Mouse (Mus musculus): ENCODE measurements around the gene Ugt2a1. TPM values are rescaled to one million over a fixed set of nuclear protein-coding genes. Genes with fewer than 3 reads are reported as not detected.
A peak's percentile ranks its signal among the peaks of the same experiment; 100 is the strongest.
"Not testable (repeated sequence)": the region's sequence is repeated elsewhere in the genome, so short reads cannot be mapped to it uniquely, and the experiment has no call there.

Gene Ugt2a1
- total and polyA plus RNA-seq, 3 experiments, result not detected

DNA sequence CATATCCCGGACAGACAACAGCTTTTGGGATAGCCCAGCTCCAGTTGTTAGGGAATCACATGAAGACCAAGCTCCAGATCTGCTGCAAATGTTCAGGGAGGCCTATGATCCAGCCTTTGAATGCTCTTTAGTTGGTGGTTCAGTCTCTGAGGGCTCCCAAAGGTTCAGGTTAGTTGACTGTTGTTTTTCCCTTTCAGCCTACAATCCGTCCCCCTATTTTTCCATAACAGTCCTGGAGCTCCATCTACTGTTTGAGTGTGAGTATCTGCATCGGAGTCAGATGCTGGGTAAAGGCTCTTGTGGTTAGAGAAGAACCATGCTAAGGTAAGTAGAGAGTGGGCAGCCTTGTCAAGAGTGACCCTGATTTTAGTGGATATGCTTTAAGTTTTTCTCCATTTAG, 54.4 kb downstream of the Ugt2a1 start:
- TF ChIP-seq POLR2A (IDR thresholded peaks at IDR 0.05; ENCODE audit: low read depth, low read length) (no peak), HCFC1 (IDR thresholded peaks at IDR 0.05; ENCODE audit: low read depth, low read length) (no peak), CTCF (conservative IDR thresholded peaks at IDR 0.05 in 1 of 2, IDR thresholded peaks at IDR 0.05 in 1 of 2; ENCODE audit: low read depth in 2 of 2, low read length in 2 of 2) (peak in 1 of 2 experiments; percentile 31; a peak in 2 of 4 replicates), UBTF (IDR thresholded peaks at IDR 0.05; ENCODE audit: low read depth, low read length) (no peak), CHD2 (IDR thresholded peaks at IDR 0.05; ENCODE audit: low read length) (no peak), RAD21 (IDR thresholded peaks at IDR 0.05; ENCODE audit: low read depth, low read length) (peak; percentile 33)
- no peak overlapping the region for H3K4me3 ChIP-seq (replicated peaks in 1 of 3; ENCODE audit: low read depth in 2 of 3, low read length in 2 of 3, poor library complexity in 1 of 3)
- DNase-seq (ENCODE audit: extremely low read depth), result peak; percentile 18
- dilution Hi-C loops (cut with MboI; ENCODE audit: extremely low pct_ligation_motif_present, extremely low pct_unique_long_range_greater_than_20kb, low sequenced_read_pairs), result no loop called here
- no peaks in the 10 kb centered on the region for H3K4me1 ChIP-seq (ENCODE audit: control insufficient read depth in 1 of 2, insufficient read depth in 2 of 2)
- in situ Hi-C loops (cut with MboI; ENCODE audit: low pct_ligation_motif_present, low pct_unique_long_range_greater_than_20kb, low sequenced_read_pairs), result no loop called here
- H3K27me3 ChIP-seq (replicated peaks), result no peaks in the 10 kb centered on the region
- H3K27ac ChIP-seq (ENCODE audit: insufficient read depth, low read depth), result no peak overlapping the region
- H3K9ac ChIP-seq (ENCODE audit: insufficient read depth, low read depth), result no peak overlapping the region
- H3K4me2 ChIP-seq (ENCODE audit: insufficient read depth, low read depth, poor library complexity, severe bottlenecking), result no peak overlapping the region
- no peaks in the 10 kb centered on the region for H3K79me2 ChIP-seq (replicated peaks; ENCODE audit: control insufficient read depth, extremely low read depth, insufficient read depth, poor library complexity, severe bottlenecking)
- no peaks in the 10 kb centered on the region for H3K9me3 ChIP-seq (replicated peaks; ENCODE audit: low read length)
- H3K36me3 ChIP-seq (replicated peaks in 1 of 2; ENCODE audit: control insufficient read depth in 1 of 2, insufficient read depth in 1 of 2, low read length in 1 of 2), result no peaks in the 10 kb centered on the region

- Histone ChIP-seq H3K4me1 (ENCODE audit: control insufficient read depth in 1 of 2, insufficient read depth in 2 of 2) (no peaks in the 10 kb centered on the region), H3K9me3 (replicated peaks; ENCODE audit: low read length) (no peaks in the 10 kb centered on the region), H3K4me2 (ENCODE audit: insufficient read depth, low read depth, poor library complexity, severe bottlenecking) (no peak overlapping the region), H3K4me3 (replicated peaks in 1 of 3; ENCODE audit: low read depth in 2 of 3, low read length in 2 of 3, poor library complexity in 1 of 3) (no peak overlapping the region), H3K79me2 (replicated peaks; ENCODE audit: control insufficient read depth, extremely low read depth, insufficient read depth, poor library complexity, severe bottlenecking) (no peaks in the 10 kb centered on the region), H3K36me3 (replicated peaks in 1 of 2; ENCODE audit: control insufficient read depth in 1 of 2, insufficient read depth in 1 of 2, low read length in 1 of 2) (no peaks in the 10 kb centered on the region), H3K9ac (ENCODE audit: insufficient read depth, low read depth) (no peak overlapping the region), H3K27me3 (replicated peaks) (no peaks in the 10 kb centered on the region), H3K27ac (ENCODE audit: insufficient read depth, low read depth) (no peak overlapping the region)
- no peak for DNase-seq (ENCODE audit: extremely low read depth)
- in situ Hi-C loops (cut with MboI; ENCODE audit: low pct_ligation_motif_present, low pct_unique_long_range_greater_than_20kb, low sequenced_read_pairs), result no loop called here
- dilution Hi-C loops (cut with MboI; ENCODE audit: extremely low pct_ligation_motif_present, extremely low pct_unique_long_range_greater_than_20kb, low sequenced_read_pairs), result no loop called here
- no peak for TF ChIP-seq POLR2AphosphoS2 (IDR thresholded peaks at IDR 0.05; ENCODE audit: low read depth, low read length)
Measured at GRCm38 (mm10) chr5:87425676-87426075, 65.0 kb downstream of the Ugt2a1 start.

DNA sequence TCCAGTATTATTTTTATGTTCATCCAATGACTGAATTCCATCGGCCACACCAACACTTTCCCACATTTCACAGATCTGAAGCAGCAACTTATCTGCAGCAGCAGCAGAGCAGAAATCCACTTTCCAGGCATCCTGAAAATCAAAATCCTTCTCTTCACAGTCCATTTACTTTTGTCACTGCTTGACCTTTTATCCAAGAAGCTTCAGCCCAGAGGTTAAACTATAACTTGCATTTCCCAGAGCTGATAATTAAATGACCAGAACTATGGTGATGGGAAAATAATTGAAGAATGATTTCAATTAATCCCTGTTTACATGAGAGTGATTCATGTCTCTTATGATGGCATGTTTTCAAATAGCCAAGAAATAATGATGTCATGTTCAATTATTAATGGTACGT, 66.6 kb downstream of the Ugt2a1 start, which contains the start of gene Ugt2b38:
Ugt2b38 (minus strand) TSS at position 163 of the 400 bp plus-strand sequence.
- DNase-seq (ENCODE audit: extremely low read depth); H3K79me2 ChIP-seq (replicated peaks; ENCODE audit: control insufficient read depth, extremely low read depth, insufficient read depth, poor library complexity, severe bottlenecking); H3K4me3 ChIP-seq (replicated peaks in 1 of 3; ENCODE audit: low read depth in 2 of 3, low read length in 2 of 3, poor library complexity in 1 of 3); H3K27me3 ChIP-seq (replicated peaks); dilution Hi-C loops (cut with MboI; ENCODE audit: extremely low pct_ligation_motif_present, extremely low pct_unique_long_range_greater_than_20kb, low sequenced_read_pairs); H3K9me3 ChIP-seq (replicated peaks; ENCODE audit: low read length); H3K4me1 ChIP-seq (ENCODE audit: control insufficient read depth in 1 of 2, insufficient read depth in 2 of 2); H3K4me2 ChIP-seq (ENCODE audit: insufficient read depth, low read depth, poor library complexity, severe bottlenecking); in situ Hi-C loops (cut with MboI; ENCODE audit: low pct_ligation_motif_present, low pct_unique_long_range_greater_than_20kb, low sequenced_read_pairs); H3K27ac ChIP-seq (ENCODE audit: insufficient read depth, low read depth); H3K36me3 ChIP-seq (replicated peaks in 1 of 2; ENCODE audit: control insufficient read depth in 1 of 2, insufficient read depth in 1 of 2, low read length in 1 of 2); H3K9ac ChIP-seq (ENCODE audit: insufficient read depth, low read depth): not testable (repeated sequence)

Other genes starting within 250 kb of the Ugt2a1 start
- gene Ugt2b37, start 236.1 kb downstream of the Ugt2a1 start, total RNA-seq (2012; rRNA removed), result not detected in 2 replicates
- not detected in 2 replicates for gene Ugt2b37, start 236.1 kb downstream of the Ugt2a1 start, total RNA-seq (2014; rRNA removed)
- not detected in 2 replicates for gene Ugt2b37, start 236.1 kb downstream of the Ugt2a1 start, polyA plus RNA-seq (2012; ENCODE audit: insufficient read length, low read depth)
- gene Ugt2a3, start 153.7 kb downstream of the Ugt2a1 start, total RNA-seq (2012; rRNA removed), result not detected in 2 replicates
- not detected in 2 replicates for gene Ugt2a3, start 153.7 kb downstream of the Ugt2a1 start, total RNA-seq (2014; rRNA removed)
- not detected in 2 replicates for gene Ugt2a3, start 153.7 kb downstream of the Ugt2a1 start, polyA plus RNA-seq (2012; ENCODE audit: insufficient read length, low read depth)
- gene Ugt2b38, start 66.7 kb downstream of the Ugt2a1 start, total RNA-seq (2012; rRNA removed), result not detected in 2 replicates
- gene Ugt2b38, start 66.7 kb downstream of the Ugt2a1 start, total RNA-seq (2014; rRNA removed), result not detected in 2 replicates
- not detected in 2 replicates for gene Ugt2b38, start 66.7 kb downstream of the Ugt2a1 start, polyA plus RNA-seq (2012; ENCODE audit: insufficient read length, low read depth)
- gene Ugt2a2, start 8.6 kb downstream of the Ugt2a1 start, total RNA-seq (2012; rRNA removed), result not detected in 2 replicates
- gene Ugt2a2, start 8.6 kb downstream of the Ugt2a1 start, total RNA-seq (2014; rRNA removed), result not detected in 2 replicates
- not detected in 2 replicates for gene Ugt2a2, start 8.6 kb downstream of the Ugt2a1 start, polyA plus RNA-seq (2012; ENCODE audit: insufficient read length, low read depth)
- gene Gm43638, start 4.1 kb downstream of the Ugt2a1 start, total RNA-seq (2012; rRNA removed), result not detected in 2 replicates
- gene Gm43638, start 4.1 kb downstream of the Ugt2a1 start, total RNA-seq (2014; rRNA removed), result not detected in 2 replicates
- not detected in 2 replicates for gene Gm43638, start 4.1 kb downstream of the Ugt2a1 start, polyA plus RNA-seq (2012; ENCODE audit: insufficient read length, low read depth)
- gene Sult1b1, start 47.3 kb upstream of the Ugt2a1 start, total RNA-seq (2012; rRNA removed), result not detected in 2 replicates
- not detected in 2 replicates for gene Sult1b1, start 47.3 kb upstream of the Ugt2a1 start, total RNA-seq (2014; rRNA removed)
- gene Sult1b1, start 47.3 kb upstream of the Ugt2a1 start, polyA plus RNA-seq (2012; ENCODE audit: insufficient read length, low read depth), result not detected in 2 replicates
- not detected in 2 replicates for gene Sult1d1, start 78.2 kb upstream of the Ugt2a1 start, total RNA-seq (2012; rRNA removed)
- gene Sult1d1, start 78.2 kb upstream of the Ugt2a1 start, total RNA-seq (2014; rRNA removed), result not detected in 2 replicates
- gene Sult1d1, start 78.2 kb upstream of the Ugt2a1 start, polyA plus RNA-seq (2012; ENCODE audit: insufficient read length, low read depth), result not detected in 2 replicates
- gene Sult1e1, start 100.7 kb upstream of the Ugt2a1 start, total RNA-seq (2012; rRNA removed), result not detected in 2 replicates
- not detected in 2 replicates for gene Sult1e1, start 100.7 kb upstream of the Ugt2a1 start, total RNA-seq (2014; rRNA removed)
- not detected in 2 replicates for gene Sult1e1, start 100.7 kb upstream of the Ugt2a1 start, polyA plus RNA-seq (2012; ENCODE audit: insufficient read length, low read depth)
- gene Csn1s1, start 175.3 kb upstream of the Ugt2a1 start, total RNA-seq (2012; rRNA removed), result not detected in 2 replicates
- gene Csn1s1, start 175.3 kb upstream of the Ugt2a1 start, total RNA-seq (2014; rRNA removed), result not detected in 2 replicates
- not detected in 2 replicates for gene Csn1s1, start 175.3 kb upstream of the Ugt2a1 start, polyA plus RNA-seq (2012; ENCODE audit: insufficient read length, low read depth)
- not detected in 2 replicates for gene Csn2, start 208.8 kb upstream of the Ugt2a1 start, total RNA-seq (2012; rRNA removed)
- 0.24 and 0.26 TPM in 2 replicates for gene Csn2, start 208.8 kb upstream of the Ugt2a1 start, total RNA-seq (2014; rRNA removed)
- gene Csn2, start 208.8 kb upstream of the Ugt2a1 start, polyA plus RNA-seq (2012; ENCODE audit: insufficient read length, low read depth), result not detected in 2 replicates

All from CH12.LX (cell line).